In the genomic region with DNA sequence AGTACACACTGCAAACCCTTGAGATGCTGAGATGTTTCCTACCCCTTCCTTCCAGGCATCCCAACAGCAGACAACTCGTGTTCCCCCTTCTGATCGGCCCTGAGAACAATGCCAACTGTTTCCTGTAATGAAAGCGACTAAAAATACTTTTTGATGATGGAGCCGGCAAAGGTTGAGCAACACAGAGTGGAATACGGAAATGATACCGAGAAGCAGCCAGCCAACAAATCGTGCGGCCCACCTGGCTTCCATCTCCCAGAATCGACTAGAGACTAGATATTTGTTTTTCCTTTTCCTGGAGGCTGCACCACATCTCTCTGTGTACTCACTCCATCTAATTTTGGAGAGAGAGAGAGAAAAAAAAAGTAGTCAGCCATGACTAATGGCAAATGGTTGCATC, we compare ENCODE assay signal across 16 mouse cellular contexts. TPM values are rescaled to one million over a fixed set of nuclear protein-coding genes. Genes with fewer than 3 reads are reported as not detected.
DNase-seq lines count a peak whose midpoint lies in the region; ATAC-seq and TF ChIP-seq lines count a peak whose summit lies in the region.
"Had no signal": no experiment of that assay in that cellular context is flagged by ENCODE, and none has a peak within 500 bp of the region (broad histone marks: within the 10 kb centered on the region; RNA-seq: fewer than 3 reads in every experiment).

No protein-coding gene starts in this region.

- ATAC-seq in granulocyte monocyte progenitor cell, adult 5-6 weeks (replicated peaks; ENCODE audit: poor library complexity, severe bottlenecking), result peak; percentile 66
- ATAC-seq: CD4-positive, CD25-positive, alpha-beta regulatory T cell, adult 4 months; midbrain, embryonic 16.5 days had no signal

- H3K36me3 ChIP-seq in megakaryocyte, embryonic 14.5 days (replicated peaks; ENCODE audit: low read length), result peaks cover 5% of the 10 kb centered on the region
- H3K36me3 ChIP-seq: heart, embryonic 15.5 days; hindbrain, embryonic 15.5 days had no signal

- H3K4me1 ChIP-seq in bone marrow macrophage, adult 2 months (ENCODE audit: control insufficient read depth, insufficient read depth, low read length), result peaks cover 78% of the 10 kb centered on the region
- H3K4me1 ChIP-seq in megakaryocyte, embryonic 14.5 days, result peaks cover 77% of the 10 kb centered on the region
- H3K4me1 ChIP-seq: heart, embryonic 15.5 days; hindbrain, embryonic 15.5 days had no signal

- no peaks in the 10 kb centered on the region for H3K9me3 ChIP-seq in megakaryocyte, embryonic 14.5 days
- H3K9me3 ChIP-seq: heart, embryonic 15.5 days; hindbrain, embryonic 15.5 days had no signal

- TF ChIP-seq CTCF in bone marrow macrophage, adult 2 months (IDR thresholded peaks at IDR 0.05; ENCODE audit: low read depth, low read length), result no peak

- no peak overlapping the region for H3K4me3 ChIP-seq in bone marrow macrophage, adult 2 months (ENCODE audit: insufficient read depth, low read length)
- peak overlapping the region; percentile 4 for H3K4me3 ChIP-seq in megakaryocyte, embryonic 14.5 days (replicated peaks)
- H3K4me3 ChIP-seq: heart, embryonic 15.5 days; hindbrain, embryonic 15.5 days had no signal

- peak overlapping the region; percentile 93 for H3K27ac ChIP-seq in bone marrow macrophage, adult 2 months (ENCODE audit: insufficient read depth, low read depth, low read length)
- H3K27ac ChIP-seq: heart, embryonic 15.5 days; hindbrain, embryonic 15.5 days; stomach, postnatal 0 days had no signal

- H3K27me3 ChIP-seq in megakaryocyte, embryonic 14.5 days (replicated peaks), result no peaks in the 10 kb centered on the region
- H3K27me3 ChIP-seq: heart, embryonic 15.5 days; hindbrain, embryonic 15.5 days had no signal

- no peak for TF ChIP-seq POLR2A in bone marrow macrophage, adult 2 months (IDR thresholded peaks at IDR 0.05; ENCODE audit: borderline replicate concordance, low read depth, low read length)

- DNase-seq in heart, adult 8-10 months (ENCODE audit: low spot score), result peak; percentile 68
- DNase-seq in heart, postnatal 4 days, result no peak
- no peak for DNase-seq in embryo, embryonic 10 days (ENCODE audit: low spot score)
- no peak for DNase-seq in adrenal gland, postnatal 25 days
- DNase-seq: adrenal gland, postnatal 36 days; cerebellum, adult 2 months; kidney, adult 9 months; lung, postnatal 10 days had no signal

RNA-seq across cellular contexts. Expression of a gene that starts 11.2 kb away (rescaled TPM):
- total RNA-seq in heart, adult 8-10 months (2022), result 10 to 100 TPM; 23.6 to 26.3 (median 25.9) TPM
- 10 to 100 TPM; 36.7 to 42.4 TPM for total RNA-seq in heart, postnatal 4 days (2021)
- polyA plus RNA-seq in bone marrow macrophage, adult 2 months (2012; ENCODE audit: insufficient read depth, insufficient read length, missing spikeins), result 125 and 136 TPM in 2 replicates
- total RNA-seq in granulocyte monocyte progenitor cell, adult 5-6 weeks (2014; fragmentation: Nextera tagmentation), result 53.7 and 64.4 TPM in 2 replicates
- 39.0 and 42.6 TPM in 2 replicates for total RNA-seq in granulocyte monocyte progenitor cell, adult 5-6 weeks (2017)
- 6.1 and 13.6 TPM in 2 replicates for polyA plus RNA-seq in megakaryocyte, embryonic 14.5 days (2012; ENCODE audit: insufficient read depth, low replicate concordance)
- total RNA-seq in adrenal gland, postnatal 25 days (2021), result 37.7 and 42.6 TPM in 2 replicates
